Mouse (Mus musculus): Measurements from ENCODE around the gene Zfp960.
"Not testable (repeated sequence)": the region's sequence is repeated elsewhere in the genome, so short reads cannot be mapped to it uniquely, and the experiment has no call there.

The Zfp960 gene

GRCm38 (mm10) chr17:17063628-17064494 lies at the start of gene Zfp960:
Zfp960 (plus strand) TSS chr17:17064113.
- DNase-seq (ENCODE audit: low spot score in 2 of 2), result peak; percentile 95 to 98

GRCm38 (mm10) chr17:17018071-17018470 lies 45.8 kb upstream of the Zfp960 start:
- DNase-seq (ENCODE audit: low spot score in 2 of 2), result not testable (repeated sequence)

GRCm38 (mm10) chr17:17059566-17059965 lies 4.3 kb upstream of the Zfp960 start:
- not testable (repeated sequence) for DNase-seq (ENCODE audit: low spot score in 2 of 2)

DNA sequence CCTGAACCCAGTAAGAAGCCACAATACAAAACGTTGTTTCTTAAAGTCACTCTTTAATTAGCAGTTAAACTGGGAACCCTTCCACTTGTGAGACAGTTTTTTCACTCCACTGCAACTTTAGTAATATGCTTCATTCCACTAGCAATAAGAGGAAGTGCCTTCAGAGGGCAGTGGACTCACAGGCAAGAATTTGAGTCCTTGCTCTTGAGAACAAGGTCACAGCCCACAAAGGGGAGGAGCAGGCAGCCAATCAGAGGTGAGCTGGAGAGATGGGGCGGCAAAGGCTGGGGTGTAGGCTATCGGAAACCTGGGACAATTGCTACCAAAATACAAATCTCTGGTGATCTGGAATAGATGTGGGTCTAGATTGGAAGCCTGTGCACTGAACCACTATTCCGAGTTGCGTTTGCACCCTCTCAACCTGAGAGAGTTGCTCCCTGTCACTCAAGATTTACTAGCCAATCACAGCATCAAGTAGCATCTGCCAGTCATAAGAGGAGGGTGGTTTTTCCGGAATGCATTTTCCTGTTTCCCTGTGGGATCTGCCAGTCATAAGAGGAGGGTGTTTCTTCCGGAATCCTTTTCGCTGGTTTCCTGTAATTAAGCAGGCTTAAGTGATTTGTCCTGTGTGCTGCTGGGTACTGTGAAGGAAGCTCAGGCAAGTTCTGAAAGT lies 57.1 kb downstream of the Zfp960 start, which contains the start of gene Zfp97:
Gene Zfp97, plus strand, starts transcription at position 586 of the 673 bp plus-strand sequence.
- not testable (repeated sequence) for DNase-seq (ENCODE audit: low spot score in 2 of 2)
